Mouse (Mus musculus) lung, adult 2 months (tissue): ENCODE measurements around the gene Ccdc181.

Source experiments
- CTCF ChIP-seq: fragments of 200-500 bp; IDR thresholded peaks from 2 replicates; pipeline ENCODE4 v1.5.1; 2011; ENCODE audit warnings: mild to moderate bottlenecking, low read length, control low read depth; ENCODE audit not compliant: insufficient read depth
- POLR2A ChIP-seq: fragments of 200-500 bp; IDR thresholded peaks from 2 replicates; pipeline ENCODE4 v1.6.1; 2011; ENCODE audit warnings: low read depth, mild to moderate bottlenecking, control low read depth, low read length, borderline replicate concordance; ENCODE audit errors: extremely low read depth

GRCm38 (mm10) chr1:164324878-164325277, 49.5 kb downstream of the Ccdc181 start:
- TF ChIP-seq CTCF (no peak), POLR2A (no peak)
